Mouse (Mus musculus) embryonic facial prominence, embryonic 15.5 days (tissue): ENCODE data around the gene Ccndbp1. TPM values are rescaled to one million over a fixed set of nuclear protein-coding genes. Genes with fewer than 3 reads are reported as not detected.
"Not testable (repeated sequence)": the region's sequence is repeated elsewhere in the genome, so short reads cannot be mapped to it uniquely, and the experiment has no call there.

Experiments used
- ATAC-seq: fragments of 200-750 bp; cut with Nextera tagmentation; 2 replicates; pipeline ENCODE4 v1.8.0; 2017; ENCODE audit warnings: low read depth, moderate TSS enrichment; ENCODE audit not compliant: insufficient number of reproducible peaks, low FRiP score, low TSS enrichment
- H3K27ac ChIP-seq: fragments of 300-500 bp; sonication (generic); replicated peaks from 2 replicates; pipeline ENCODE4 v1.5.1; 2015; ENCODE audit warnings: mild to moderate bottlenecking, inconsistent platforms
- H3K27me3 ChIP-seq: fragments of 300-500 bp; sonication (generic); 2 replicates; pipeline ENCODE4 v1.6.1; 2015; ENCODE audit warnings: inconsistent platforms
- H3K36me3 ChIP-seq: fragments of 300-500 bp; sonication (generic); 2 replicates; pipeline ENCODE4 v1.6.1; 2015; ENCODE audit warnings: mild to moderate bottlenecking, inconsistent platforms
- H3K4me1 ChIP-seq: fragments of 300-500 bp; sonication (generic); 2 replicates; pipeline ENCODE4 v1.6.1; 2015; ENCODE audit warnings: inconsistent platforms
- H3K4me2 ChIP-seq: fragments of 300-500 bp; sonication (generic); replicated peaks from 2 replicates; pipeline ENCODE4 v1.6.1; 2015; ENCODE audit warnings: mild to moderate bottlenecking, inconsistent platforms
- H3K4me3 ChIP-seq: fragments of 300-500 bp; sonication (generic); replicated peaks from 2 replicates; pipeline ENCODE4 v1.5.1; 2015; ENCODE audit warnings: mild to moderate bottlenecking, inconsistent platforms
- H3K9ac ChIP-seq: fragments of 300-500 bp; sonication (generic); 2 replicates; pipeline ENCODE4 v1.6.1; 2015; ENCODE audit warnings: inconsistent platforms
- H3K9me3 ChIP-seq: fragments of 300-500 bp; sonication (generic); replicated peaks from 2 replicates; pipeline ENCODE4 v1.6.1; 2016; ENCODE audit warnings: inconsistent platforms
- WGBS: fragments of 180-500 bp; shearing (Covaris S2); methylation state at CpG from one replicate; pipeline ENCODE4 v1.1.7; 2015; 5-methylcytosine and 5-hydroxymethylcytosine counted together
- polyA plus RNA-seq: library from polyadenylated mRNA; unstranded; fragments of >200 nt; fragmentation: Nextera tagmentation; extraction: Ambion mirVana; gene quantifications from 2 replicates; pipeline ENCODE4 v1.2.1, GENCODE M21; 2015

Gene Ccndbp1
- polyA plus RNA-seq, 1 experiment from 2014 or later = 43.8 TPM

DNA sequence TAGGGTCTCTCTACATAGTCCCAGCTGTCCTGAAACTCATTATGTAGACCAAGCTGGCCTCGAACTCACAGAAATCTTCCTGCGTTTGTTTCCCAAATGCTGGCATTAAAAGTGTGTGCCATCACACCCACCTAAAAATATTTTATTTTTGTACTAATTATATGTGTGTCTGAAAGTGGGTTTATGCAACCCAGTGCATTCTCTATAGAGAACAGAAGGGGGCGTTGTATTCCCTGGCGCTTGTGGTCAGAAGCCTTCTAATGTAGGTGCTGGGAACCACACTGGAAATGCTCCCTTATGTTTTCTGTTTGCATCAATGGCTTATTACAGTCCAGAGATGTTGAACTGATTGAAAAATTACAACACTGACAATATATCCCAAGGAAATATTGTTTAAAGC lies 31.9 kb upstream of the Ccndbp1 start:
- no peak for ATAC-seq
- Histone ChIP-seq H3K4me2 (no peak overlapping the region), H3K9me3 (no peaks in the 10 kb centered on the region), H3K9ac (no peak overlapping the region), H3K27ac (no peak overlapping the region), H3K4me3 (no peak overlapping the region), H3K36me3 (no peaks in the 10 kb centered on the region), H3K27me3 (no peaks in the 10 kb centered on the region), H3K4me1 (0 out of 2 replicates have a peak, but pooled peaks cover 9% of the 10 kb centered on the region)
- 47% methylated on average over 4 of the region's 4 CpGs for WGBS

DNA sequence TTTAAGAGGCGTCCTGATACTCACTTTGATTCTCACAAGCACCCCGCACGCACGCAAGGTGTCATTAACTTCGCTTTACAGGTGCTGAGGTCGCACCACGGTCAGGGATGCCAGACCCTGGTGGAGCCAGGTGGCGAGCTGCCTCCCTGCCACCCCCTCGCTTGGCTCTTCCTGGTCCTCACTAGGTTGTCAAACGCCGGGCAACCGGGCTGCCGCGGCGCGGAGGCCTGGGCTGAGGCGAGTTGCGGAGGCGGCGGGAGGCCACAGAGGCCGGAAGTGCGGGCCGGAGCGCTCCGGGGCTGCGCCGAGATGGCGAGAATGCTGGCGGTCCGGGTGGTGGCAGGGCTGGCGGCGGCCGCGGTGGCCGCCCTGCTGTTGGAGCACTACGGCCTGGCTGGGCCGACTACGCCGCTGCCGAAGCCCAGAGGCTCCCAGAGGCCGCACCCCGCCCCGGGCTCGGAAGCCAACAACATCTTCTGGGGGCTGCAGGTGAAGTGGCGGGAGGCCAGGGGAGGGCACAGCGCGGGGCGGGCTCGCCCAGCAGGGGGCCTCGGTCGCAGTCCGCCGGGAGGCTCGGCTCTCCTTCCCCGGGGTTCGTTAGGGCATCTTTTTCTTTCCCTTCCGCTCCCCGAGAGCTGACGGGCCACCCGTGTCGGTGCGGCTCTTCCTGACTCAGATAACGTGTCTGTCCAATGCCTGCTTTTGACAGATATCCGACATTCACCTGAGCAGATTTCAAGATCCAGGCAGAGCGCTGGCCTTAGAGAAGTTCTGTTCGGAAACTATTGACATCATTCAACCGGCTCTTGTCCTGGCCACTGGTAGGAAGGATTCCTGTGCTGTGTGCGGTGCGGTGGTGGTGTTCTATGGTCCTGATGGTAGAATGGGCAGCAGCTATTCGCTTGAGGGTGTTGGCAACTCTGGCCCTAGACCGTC lies 30.9 kb upstream of the Ccndbp1 start, which contains the start of gene Tmem62:
Gene Tmem62, plus strand, starts transcription at position 28 of the 936 bp plus-strand sequence.
- ATAC-seq = peak; percentile 72
- Histone ChIP-seq H3K9ac (peak within 1 kb of the TSS; percentile 74), H3K27ac (peak within 1 kb of the TSS; percentile 60; the same call in 1 of the 2 replicates), H3K9me3 (no peaks in the 10 kb centered on the region), H3K36me3 (no peaks in the 10 kb centered on the region), H3K27me3 (no peaks in the 10 kb centered on the region), H3K4me3 (peak within 1 kb of the TSS; percentile 74), H3K4me2 (peak within 1 kb of the TSS; percentile 96), H3K4me1 (0 out of 2 replicates have a peak, but pooled peaks cover 9% of the 10 kb centered on the region)
- under 1% methylated on average over 65 of the region's 71 CpGs for WGBS

GRCm38 (mm10) chr2:120977926-120978692 lies 30.1 kb upstream of the Ccndbp1 start:
- no peak for ATAC-seq
- Histone ChIP-seq H3K4me2 (peak overlapping the region; percentile 96), H3K36me3 (no peaks in the 10 kb centered on the region), H3K4me3 (peak overlapping the region; percentile 74), H3K27me3 (no peaks in the 10 kb centered on the region), H3K9ac (no peak overlapping the region), H3K27ac (no peak overlapping the region), H3K4me1 (0 out of 2 replicates have a peak, but pooled peaks cover 7% of the 10 kb centered on the region), H3K9me3 (no peaks in the 10 kb centered on the region)
- WGBS = 81% methylated on average over 8 of the region's 8 CpGs

DNA sequence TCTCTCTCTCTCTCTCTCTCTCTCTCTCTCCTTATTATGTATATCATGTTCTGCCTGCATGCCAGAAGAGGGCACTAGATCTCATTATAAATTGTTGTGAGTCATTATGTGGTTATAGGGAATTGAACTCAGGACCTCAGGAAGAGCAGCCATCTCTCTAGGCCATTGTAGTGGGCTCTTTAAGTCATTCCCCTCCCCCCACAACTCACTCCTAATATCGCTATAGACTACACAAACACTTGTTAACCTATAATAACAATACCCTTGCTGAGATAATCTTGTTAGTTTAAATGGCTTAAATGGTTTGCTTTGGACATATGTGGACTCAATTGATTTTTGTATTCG lies 29.5 kb upstream of the Ccndbp1 start:
- H3K9ac ChIP-seq = no peak overlapping the region
- 63% methylated on average over 2 of the region's 2 CpGs for WGBS
- 0 out of 2 replicates have a peak, but pooled peaks cover 6% of the 10 kb centered on the region for H3K4me1 ChIP-seq
- H3K27ac ChIP-seq = no peak overlapping the region
- no peaks in the 10 kb centered on the region for H3K9me3 ChIP-seq
- no peaks in the 10 kb centered on the region for H3K36me3 ChIP-seq
- H3K4me3 ChIP-seq = no peak overlapping the region
- no peak for ATAC-seq
- H3K4me2 ChIP-seq = no peak overlapping the region
- no peaks in the 10 kb centered on the region for H3K27me3 ChIP-seq

GRCm38 (mm10) chr2:120979819-120980218 lies 28.4 kb upstream of the Ccndbp1 start:
- no peaks in the 10 kb centered on the region for H3K9me3 ChIP-seq
- no peak for ATAC-seq
- H3K4me2 ChIP-seq = no peak overlapping the region
- no peaks in the 10 kb centered on the region for H3K27me3 ChIP-seq
- no peaks in the 10 kb centered on the region for H3K36me3 ChIP-seq
- no peak overlapping the region for H3K27ac ChIP-seq
- 0 out of 2 replicates have a peak, but pooled peaks cover 6% of the 10 kb centered on the region for H3K4me1 ChIP-seq
- 81% methylated on average over 1 of the region's 1 CpGs for WGBS
- H3K9ac ChIP-seq = no peak overlapping the region
- H3K4me3 ChIP-seq = no peak overlapping the region

DNA sequence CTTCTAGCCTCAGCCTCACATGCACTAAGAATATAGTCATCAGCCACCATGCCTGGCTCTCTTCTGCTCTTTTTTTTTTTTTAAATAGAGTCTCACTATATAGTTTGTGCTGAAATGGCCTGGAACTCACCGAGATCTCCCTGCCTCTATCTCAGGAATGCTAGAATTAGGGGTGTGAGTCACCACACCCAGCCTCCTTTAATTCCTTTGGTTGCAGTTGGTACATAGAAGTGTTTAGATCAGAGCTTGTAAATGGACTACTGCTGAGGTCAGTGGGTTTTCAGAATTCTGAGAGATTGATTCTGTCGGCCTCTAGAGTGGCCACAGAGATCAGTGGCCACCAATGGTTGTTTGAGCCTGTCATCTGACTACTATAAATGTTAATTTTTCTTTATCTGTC lies 27.3 kb upstream of the Ccndbp1 start:
- H3K4me3 ChIP-seq = no peak overlapping the region
- WGBS = 62% methylated on average over 2 of the region's 2 CpGs
- no peak overlapping the region for H3K27ac ChIP-seq
- H3K9ac ChIP-seq = no peak overlapping the region
- ATAC-seq = no peak
- H3K4me1 ChIP-seq = 0 out of 2 replicates have a peak, but pooled peaks cover 6% of the 10 kb centered on the region
- H3K36me3 ChIP-seq = no peaks in the 10 kb centered on the region
- no peaks in the 10 kb centered on the region for H3K9me3 ChIP-seq
- H3K4me2 ChIP-seq = no peak overlapping the region
- H3K27me3 ChIP-seq = no peaks in the 10 kb centered on the region

- Histone ChIP-seq H3K4me2 (no peak overlapping the region), H3K4me3 (no peak overlapping the region), H3K27me3 (no peaks in the 10 kb centered on the region), H3K9ac (no peak overlapping the region), H3K9me3 (no peaks in the 10 kb centered on the region), H3K4me1 (no peaks in the 10 kb centered on the region), H3K27ac (no peak overlapping the region), H3K36me3 (no peaks in the 10 kb centered on the region)
- no peak for ATAC-seq
- 12% methylated on average over 2 of the region's 2 CpGs for WGBS
These were observed 24.6 kb upstream of the Ccndbp1 start for GRCm38 (mm10) chr2:120983611-120984010.

DNA sequence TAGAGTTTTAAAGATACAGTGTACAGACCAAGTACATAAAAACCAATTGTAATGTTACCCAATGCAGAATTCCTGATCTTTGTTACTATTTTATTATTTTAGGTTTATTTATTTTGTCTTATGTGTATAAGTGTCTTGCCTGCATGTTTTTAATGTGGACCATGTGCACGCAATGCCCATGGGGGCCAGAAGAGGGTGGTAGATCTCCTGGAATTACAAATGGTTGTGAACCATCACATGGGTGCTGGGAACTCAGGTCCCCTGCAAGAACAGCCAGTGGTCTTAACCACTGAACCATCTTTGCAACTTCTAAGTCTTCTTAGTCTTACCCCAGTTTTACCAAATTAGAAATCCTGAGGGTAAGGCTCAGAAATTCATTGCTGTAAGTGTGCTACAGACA lies 23.0 kb upstream of the Ccndbp1 start:
- Histone ChIP-seq H3K4me1 (no peaks in the 10 kb centered on the region), H3K9me3 (no peaks in the 10 kb centered on the region), H3K36me3 (no peaks in the 10 kb centered on the region), H3K4me3 (no peak overlapping the region), H3K27me3 (no peaks in the 10 kb centered on the region), H3K4me2 (no peak overlapping the region), H3K27ac (no peak overlapping the region), H3K9ac (no peak overlapping the region)
- 97% methylated on average over 1 of the region's 1 CpGs for WGBS
- no peak for ATAC-seq

GRCm38 (mm10) chr2:120991196-120991595 lies 17.0 kb upstream of the Ccndbp1 start:
- Histone ChIP-seq H3K4me2 (no peak overlapping the region), H3K4me3 (no peak overlapping the region), H3K27me3 (no peaks in the 10 kb centered on the region), H3K9ac (no peak overlapping the region), H3K36me3 (no peaks in the 10 kb centered on the region), H3K27ac (no peak overlapping the region), H3K4me1 (no peaks in the 10 kb centered on the region), H3K9me3 (no peaks in the 10 kb centered on the region)
- 52% methylated on average over 4 of the region's 4 CpGs for WGBS
- ATAC-seq = no peak

- H3K27me3 ChIP-seq, H3K9ac ChIP-seq, H3K36me3 ChIP-seq, H3K27ac ChIP-seq, H3K4me2 ChIP-seq, ATAC-seq, H3K9me3 ChIP-seq, H3K4me3 ChIP-seq, H3K4me1 ChIP-seq: not testable (repeated sequence)
- WGBS = 76% methylated on average over 1 of the region's 1 CpGs
These were observed 11.6 kb upstream of the Ccndbp1 start for GRCm38 (mm10) chr2:120996607-120997006.

GRCm38 (mm10) chr2:120998863-120999262 lies 9.3 kb upstream of the Ccndbp1 start:
- H3K4me3 ChIP-seq = no peak overlapping the region
- WGBS = 81% methylated on average over 8 of the region's 8 CpGs
- no peak for ATAC-seq

More at GRCm38 (mm10) chr2:120998863-120999262, 9.3 kb upstream of the Ccndbp1 start:
- H3K4me2 ChIP-seq = no peak overlapping the region
- H3K36me3 ChIP-seq = no peaks in the 10 kb centered on the region
- H3K27me3 ChIP-seq = no peaks in the 10 kb centered on the region
- H3K4me1 ChIP-seq = no peaks in the 10 kb centered on the region
- H3K9me3 ChIP-seq = no peaks in the 10 kb centered on the region
- no peak overlapping the region for H3K9ac ChIP-seq
- no peak overlapping the region for H3K27ac ChIP-seq
